Mouse (Mus musculus): Measurements from ENCODE around the gene Pi4kb.

Pi4kb gene

DNA sequence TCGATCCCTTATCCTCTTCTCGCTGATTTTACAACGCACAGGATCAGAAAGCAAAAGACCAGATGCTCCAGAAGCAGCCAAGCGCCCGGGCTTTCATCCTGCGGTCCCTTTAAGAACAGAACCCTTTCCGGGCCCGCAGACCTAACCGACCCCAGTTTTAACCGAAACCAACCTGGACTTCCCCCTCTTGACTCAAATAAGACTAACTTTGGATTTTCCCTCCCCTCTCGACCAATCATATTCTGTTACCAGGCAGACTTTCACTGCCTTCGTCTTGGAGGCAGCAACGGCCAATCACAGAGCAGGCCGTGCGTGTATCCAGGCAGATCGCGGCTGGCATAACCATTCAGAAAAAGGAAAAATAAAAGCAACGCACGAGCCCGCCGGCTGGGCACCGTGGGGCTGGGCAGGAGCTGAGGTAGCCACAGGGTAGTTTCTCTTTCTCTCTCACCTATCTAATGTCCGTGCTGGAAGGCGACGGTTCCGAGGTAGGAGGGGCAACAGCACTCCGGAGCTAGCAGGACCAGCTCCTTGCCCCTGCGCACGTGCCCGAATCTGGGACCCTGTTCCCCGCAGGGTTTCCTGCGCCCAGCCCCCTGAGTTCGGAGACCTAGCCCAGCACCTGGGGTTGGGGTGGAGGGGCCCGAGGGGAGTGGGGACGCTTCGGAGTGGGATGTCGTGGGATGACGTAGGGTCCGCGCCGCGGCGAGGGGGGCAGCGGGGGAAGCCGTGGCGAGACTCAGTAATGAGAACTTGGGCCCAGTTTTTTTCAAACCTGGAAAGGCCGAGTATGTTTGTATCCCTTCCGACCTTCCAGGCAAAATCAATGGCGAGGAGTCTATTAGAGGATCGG, 20.5 kb upstream of the Pi4kb start, which contains the start of gene Rfx5:
Gene Rfx5 (plus strand): TSS at position 312 of the 853 bp plus-strand sequence.
- DNase-seq (ENCODE audit: extremely low read depth, insufficient read length, low spot score) = peak; percentile 94

DNA sequence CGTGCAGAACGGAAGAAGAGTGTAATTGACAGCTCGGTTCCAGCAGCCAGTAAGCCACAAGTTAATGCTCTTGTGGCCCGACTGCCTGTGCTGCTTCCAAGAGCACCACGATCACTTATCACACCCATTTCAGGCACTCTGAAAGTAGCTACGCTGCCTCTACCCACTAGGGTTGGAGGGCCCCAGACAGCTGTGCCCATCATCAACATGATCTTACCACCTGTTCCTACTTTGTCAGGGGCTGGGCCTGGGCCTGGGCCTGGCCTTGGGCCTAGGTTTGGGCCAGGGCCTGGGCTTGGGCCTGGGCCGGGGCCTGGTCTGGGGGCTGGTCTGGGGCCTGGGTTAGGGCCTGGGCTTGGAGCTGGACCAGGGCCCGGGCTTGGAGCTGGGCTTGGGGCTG, 16.2 kb upstream of the Pi4kb start:
- DNase-seq (ENCODE audit: extremely low read depth, insufficient read length, low spot score) = no peak

DNA sequence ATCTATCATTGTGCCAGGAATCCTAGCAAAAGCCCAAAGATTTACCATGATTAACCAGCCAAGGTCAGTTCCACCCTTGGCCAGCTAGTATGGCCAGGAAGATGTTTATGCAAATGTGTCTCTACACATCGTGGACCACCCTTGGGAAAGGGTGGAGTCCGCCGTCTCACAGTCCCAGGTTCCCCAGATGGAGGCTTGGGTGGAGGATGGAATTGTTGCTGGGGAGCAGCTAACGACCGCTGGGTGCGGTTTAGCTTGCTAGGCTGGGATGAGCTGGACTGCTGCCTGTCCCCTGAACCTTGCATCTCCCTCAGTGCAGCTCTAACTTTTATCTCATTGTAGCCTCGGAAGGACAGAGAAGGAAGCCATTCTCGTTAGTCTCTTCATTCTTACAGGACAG, 14.7 kb upstream of the Pi4kb start:
- no peak for DNase-seq (ENCODE audit: extremely low read depth, insufficient read length, low spot score)

DNA sequence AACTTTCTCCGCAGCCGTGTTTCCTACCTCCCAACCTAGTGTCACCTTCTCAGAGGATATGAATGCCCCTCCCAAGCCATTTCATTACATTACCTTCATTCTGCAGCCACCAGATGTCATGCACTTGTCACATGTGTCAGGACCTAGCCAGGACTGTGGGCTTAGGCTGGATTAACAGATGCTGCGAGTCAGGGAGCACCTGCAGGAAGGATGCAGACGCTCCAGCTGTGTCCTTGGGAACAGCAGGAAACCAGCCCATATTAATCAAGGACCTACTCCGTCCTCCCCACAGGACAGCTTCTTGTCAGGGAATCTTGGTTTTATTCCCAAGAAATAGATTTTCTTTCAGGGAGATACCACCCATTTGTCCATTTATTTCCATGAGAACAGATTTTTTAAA, 14.2 kb upstream of the Pi4kb start:
- DNase-seq (ENCODE audit: extremely low read depth, insufficient read length, low spot score) = no peak

DNA sequence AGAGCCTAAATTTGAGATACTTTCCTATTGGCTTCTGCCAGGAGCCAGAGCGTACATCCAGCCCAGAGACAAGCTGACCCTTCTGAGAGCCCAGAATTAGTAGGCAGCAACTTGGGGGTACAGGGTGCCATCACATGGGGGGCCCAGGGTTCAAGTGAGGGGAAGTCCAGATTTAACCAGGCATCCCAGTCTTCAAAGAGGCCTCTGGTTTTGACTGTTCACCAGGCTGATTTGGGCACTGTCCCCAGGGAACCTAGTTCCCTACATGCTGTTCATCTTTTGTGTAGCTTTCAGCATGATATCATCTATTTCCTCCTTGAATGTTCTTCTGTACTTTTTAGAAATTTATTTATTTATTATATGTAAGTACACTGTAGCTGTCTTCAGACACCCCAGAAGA, 9.5 kb upstream of the Pi4kb start:
- no peak for DNase-seq (ENCODE audit: extremely low read depth, insufficient read length, low spot score)

DNA sequence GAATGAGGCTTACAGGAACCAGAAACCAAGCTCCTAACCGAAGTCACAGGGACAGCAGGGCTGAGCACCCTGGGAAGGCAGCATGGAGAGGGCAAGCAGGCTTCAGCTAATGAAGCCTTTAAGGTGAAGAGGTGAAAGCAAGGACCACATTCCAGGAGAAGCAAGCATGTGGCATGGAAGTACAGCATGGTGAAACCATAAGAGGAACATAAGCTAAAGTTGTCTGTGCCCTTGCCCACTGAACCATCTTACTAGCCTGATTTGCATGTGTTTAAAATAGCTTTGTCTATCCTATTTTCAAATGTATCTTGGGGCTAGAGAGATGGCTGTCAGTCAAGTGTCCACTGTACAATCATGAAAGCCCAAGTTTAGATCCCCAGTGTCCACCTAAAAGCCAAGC, 8.7 kb upstream of the Pi4kb start:
- no peak for DNase-seq (ENCODE audit: extremely low read depth, insufficient read length, low spot score)

DNA sequence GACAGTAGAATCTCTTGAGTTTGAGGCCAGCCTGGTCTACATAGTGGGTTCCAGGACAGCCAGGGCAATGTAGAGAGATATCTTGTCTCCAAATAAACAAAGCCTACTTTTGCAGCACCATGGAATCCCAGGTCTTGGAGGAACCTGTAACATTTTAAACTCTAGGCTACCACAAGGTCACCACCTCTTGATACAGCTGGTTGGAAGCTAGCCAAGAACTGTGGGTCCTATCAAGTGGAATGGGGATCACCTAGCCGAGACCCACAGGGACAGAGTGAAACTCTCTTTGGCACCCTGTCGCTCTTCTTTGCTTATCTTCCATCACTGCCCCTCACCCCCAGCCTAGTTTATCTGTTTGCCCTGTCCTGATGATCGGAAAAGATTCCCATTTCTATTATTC, 2.0 kb upstream of the Pi4kb start:
- no peak for DNase-seq (ENCODE audit: extremely low read depth, insufficient read length, low spot score)

DNA sequence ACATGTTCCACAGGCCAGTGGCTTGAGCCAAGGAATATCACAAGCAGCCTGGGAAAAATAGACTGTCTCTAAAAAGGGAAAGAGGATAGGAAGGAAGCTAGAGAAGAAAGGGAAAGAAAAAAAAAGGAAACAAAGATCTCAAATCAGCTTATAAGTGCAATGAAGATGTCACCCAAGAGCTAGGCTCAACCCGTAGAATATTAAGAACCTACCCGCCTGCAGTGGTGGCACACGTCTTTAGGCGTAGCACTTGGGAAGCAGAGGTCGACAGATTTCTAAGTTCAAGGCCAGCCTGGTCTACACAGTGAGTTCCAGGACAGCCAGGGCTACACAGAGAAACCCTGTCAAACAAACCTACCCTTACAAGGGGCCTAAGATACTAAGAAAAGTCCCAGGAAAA, 911 bp upstream of the Pi4kb start:
- no peak for DNase-seq (ENCODE audit: extremely low read depth, insufficient read length, low spot score)

DNA sequence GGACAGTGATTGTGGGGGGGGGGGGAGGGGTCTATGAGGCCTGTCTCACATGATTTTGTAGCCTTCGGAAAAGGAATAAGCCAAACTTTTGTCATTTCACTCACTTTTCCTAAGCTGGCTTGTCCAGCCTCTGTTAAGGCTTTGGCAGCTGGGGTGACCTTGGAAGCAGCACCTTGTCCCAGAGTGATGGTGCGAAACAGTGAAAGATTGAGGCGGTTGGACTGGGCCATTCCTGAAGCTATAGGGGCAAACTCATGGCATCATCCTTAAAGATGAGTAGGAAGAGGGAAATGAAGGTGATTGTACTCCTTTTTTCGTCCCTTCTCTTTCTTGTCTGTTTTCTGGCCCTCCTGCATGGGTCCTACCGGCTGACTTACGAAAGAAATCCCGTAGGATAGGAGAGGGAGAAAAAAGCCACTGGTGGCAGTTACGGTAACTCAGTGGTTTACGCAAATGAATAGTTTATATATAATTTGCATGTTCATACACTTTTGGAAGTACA, 454 bp upstream of the Pi4kb start:
- DNase-seq (ENCODE audit: extremely low read depth, insufficient read length, low spot score) = no peak

DNA sequence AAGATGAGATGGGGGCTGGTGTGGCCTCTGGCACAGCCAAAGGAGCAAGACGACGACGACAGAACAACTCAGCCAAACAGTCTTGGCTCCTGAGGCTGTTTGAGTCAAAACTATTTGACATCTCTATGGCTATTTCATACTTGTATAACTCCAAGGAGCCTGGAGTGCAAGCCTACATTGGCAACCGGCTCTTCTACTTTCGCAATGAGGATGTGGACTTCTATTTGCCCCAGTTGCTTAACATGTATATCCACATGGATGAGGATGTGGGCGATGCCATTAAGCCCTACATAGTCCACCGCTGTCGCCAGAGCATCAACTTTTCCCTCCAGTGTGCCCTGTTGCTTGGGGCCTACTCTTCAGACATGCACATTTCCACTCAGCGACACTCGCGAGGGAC, 9.8 kb downstream of the Pi4kb start:
- no peak for DNase-seq (ENCODE audit: extremely low read depth, insufficient read length, low spot score)

DNA sequence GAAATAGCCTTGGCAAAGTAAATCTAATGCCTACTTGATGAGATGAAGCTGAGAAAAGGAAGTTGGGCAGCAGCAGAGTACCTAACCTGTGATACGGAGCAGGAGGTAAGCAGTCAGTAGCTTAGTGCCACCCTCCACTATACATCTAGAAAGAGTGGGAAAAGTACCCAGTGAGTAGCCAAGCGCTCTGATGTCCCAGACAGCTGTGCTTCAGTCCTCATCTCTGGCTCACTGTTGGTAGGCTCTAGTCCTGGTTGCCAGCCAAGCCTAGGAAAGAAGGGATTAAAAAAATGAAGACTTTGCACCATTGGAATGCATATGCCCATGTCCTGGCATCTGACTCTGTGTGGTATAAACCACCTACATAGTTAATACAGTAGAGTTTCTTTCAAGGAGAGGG, 11.0 kb downstream of the Pi4kb start:
- no peak for DNase-seq (ENCODE audit: extremely low read depth, insufficient read length, low spot score)

DNA sequence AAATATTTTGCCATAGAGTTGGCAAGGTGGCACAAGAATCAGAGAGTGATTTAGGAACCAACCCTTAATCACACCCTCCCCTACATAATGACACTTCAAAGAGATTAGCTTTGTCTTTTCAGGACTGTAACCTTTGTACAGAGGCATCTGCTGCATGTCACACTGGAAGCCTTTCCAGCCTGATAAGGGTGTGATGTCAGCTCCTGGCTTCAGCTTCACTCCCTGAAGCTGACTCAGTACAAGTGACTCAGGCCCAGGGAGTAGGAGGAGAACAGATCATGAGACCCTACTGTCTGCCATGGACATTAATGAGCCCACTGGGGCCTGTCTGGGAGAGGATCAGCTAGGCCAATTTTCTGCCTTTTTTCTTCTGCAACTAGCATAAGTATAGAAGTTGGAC, 13.0 kb downstream of the Pi4kb start:
- peak; percentile 34 for DNase-seq (ENCODE audit: extremely low read depth, insufficient read length, low spot score)

DNA sequence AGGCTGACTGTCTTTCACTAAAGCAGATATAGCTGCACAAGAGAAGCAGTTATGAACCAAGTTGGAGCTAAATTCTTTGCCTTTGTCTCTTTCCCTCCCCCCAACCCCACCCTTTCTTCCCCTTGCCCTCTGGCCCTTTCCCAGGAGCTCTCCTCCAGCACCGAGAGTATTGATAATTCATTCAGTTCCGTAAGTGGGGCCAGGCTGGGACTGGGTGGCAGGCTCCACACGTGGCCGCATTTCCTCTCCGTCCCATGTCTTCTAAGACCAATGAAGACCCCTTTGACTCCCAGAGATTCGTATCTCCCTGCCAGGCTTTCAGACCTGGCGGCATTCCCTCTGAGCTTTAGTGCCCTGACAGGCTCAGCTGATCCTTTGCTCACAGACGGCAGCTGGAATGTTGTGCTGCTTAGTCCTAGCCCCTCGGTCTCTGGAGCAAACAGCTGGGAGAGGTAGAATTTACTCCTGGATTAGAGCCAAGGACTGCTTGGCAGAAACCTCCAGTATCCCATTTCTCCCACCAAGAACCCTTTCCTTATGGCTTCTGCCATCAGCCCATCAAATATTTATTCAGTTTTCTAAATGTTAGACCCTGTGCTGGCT, 14.7 kb downstream of the Pi4kb start:
- DNase-seq (ENCODE audit: extremely low read depth, insufficient read length, low spot score) = no peak

DNA sequence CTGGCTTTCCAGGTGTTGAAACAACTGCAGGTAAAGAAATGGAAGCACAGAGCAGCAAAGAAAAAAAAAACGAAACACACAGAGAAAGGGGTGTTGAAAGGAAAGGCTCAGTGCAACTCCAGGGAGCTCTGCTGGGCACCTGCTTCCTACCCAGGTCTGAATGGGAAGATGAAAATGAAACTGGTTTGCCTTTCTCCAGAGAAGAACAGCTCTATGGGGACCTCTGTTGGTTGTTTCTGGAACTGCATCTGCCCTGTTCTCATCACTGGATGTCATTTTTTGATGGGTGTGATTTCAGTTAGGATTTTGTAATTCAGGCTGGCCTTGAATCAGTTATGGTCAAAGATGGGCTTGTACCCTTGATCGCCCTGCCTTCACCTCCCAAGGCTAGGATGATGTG, 22.4 kb downstream of the Pi4kb start:
- peak; percentile 38 for DNase-seq (ENCODE audit: extremely low read depth, insufficient read length, low spot score)

DNA sequence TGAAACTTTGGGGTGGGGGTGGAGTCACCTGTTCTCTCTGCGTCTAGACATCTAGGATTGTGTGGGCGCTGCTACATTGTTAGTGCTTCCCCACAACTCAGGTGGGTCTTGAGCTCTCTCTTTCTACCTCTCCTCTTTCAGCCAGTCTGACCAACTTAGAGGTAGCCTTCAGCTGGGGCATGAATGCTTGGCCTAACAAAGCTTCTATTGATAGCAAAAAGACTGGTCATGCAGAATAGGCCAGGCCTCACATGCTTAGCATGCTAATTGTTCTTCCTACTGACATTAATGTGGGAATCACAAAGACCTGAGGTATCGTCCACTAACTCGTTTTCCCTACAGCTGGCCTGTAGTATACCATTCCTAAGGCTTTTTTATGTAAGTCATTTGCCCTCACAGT, 28.0 kb downstream of the Pi4kb start:
- no peak for DNase-seq (ENCODE audit: extremely low read depth, insufficient read length, low spot score)

DNA sequence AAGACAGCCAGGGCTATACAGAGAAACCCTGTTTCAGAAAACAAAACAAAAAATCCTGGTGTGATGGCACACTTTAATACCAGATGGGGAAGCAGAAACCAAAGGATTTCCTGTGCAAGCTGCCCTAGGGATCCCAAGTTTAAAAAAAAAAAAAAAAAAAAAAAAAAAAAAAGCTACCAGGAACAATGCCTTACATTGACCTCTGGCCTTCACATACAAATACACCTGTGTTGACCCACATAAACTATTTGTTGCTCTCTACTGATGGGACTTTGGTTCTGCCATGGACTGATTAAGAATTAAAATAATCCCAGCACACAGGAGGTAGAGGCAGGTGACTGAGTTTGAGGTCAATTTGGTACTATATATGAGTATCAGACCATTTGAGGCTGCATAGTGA, 28.7 kb downstream of the Pi4kb start:
- DNase-seq (ENCODE audit: extremely low read depth, insufficient read length, low spot score) = no peak

DNA sequence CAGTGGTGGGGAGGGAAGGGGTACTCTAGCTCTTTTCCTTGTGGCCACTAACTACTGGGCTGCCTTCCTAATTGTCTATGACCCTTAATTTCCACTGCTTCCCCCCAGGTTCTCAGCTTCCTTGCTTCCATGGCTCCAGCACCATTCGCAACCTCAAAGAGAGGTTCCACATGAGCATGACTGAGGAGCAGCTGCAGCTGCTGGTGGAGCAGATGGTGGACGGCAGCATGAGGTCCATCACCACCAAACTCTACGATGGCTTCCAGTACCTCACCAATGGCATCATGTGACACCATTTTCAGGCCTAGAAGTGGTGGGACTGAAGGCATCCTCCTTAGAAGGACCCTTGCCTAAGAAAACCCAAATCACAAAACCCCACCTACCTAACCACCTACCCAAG, 31.1 kb downstream of the Pi4kb start:
- no peak for DNase-seq (ENCODE audit: extremely low read depth, insufficient read length, low spot score)

DNA sequence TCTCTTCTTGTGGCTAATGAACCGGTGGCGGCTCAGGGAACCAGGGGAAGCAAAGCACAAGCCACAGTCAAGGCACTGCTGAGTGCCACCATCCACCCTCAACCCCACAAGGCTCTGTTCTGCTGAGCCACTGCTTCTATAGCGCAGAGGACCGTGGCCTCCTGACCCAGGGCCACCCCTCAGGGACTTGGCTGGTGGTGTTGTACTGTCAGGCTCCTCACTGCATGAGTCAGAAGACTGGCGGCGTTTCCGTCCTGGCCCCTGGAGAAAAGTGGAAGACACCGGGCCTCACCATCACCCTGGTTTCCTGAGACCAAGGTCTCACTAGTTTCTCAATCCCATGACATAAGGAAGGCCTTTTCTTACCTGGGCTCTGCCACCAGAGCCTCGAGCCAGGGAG, 33.2 kb downstream of the Pi4kb start:
- peak; percentile 29 for DNase-seq (ENCODE audit: extremely low read depth, insufficient read length, low spot score)

DNA sequence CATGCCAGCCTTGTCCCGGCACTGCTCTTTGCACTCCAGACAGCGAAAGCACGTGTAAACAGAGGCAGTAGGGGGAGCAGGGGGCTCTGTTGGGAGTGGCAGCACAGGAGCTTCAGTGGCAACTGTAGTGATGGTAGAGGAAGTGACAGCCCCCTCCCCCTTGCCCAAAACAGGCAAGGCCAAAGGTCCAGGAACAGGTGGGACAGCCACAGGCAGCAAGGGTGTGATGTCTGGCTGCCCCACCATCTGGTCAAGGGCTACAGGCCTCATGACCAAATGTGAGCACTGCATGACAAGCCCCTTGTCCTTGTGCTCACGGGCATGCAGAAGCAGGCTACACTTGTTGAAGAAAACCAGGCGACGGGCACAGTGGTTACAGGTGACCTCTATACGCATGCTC, 35.9 kb downstream of the Pi4kb start:
- DNase-seq (ENCODE audit: extremely low read depth, insufficient read length, low spot score) = no peak

DNA sequence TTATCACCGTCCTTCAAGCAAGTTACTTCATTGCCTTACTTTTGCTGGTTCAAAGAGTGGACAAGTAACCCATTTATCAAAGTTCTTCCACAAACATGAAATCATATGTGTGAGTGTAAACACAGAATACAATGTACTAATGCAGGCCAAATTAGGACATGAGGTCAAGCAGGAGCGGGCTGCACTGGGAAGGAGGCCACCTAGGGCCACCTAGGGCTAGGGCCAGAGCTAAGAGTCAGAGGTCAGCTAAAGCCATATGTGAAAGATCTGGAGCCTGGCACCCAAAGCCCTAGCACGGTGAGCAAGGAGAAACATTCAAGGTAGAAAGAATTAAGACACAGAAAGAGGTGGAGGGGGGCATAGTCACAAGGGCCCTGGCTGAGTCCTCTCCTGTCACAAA, 38.5 kb downstream of the Pi4kb start:
- DNase-seq (ENCODE audit: extremely low read depth, insufficient read length, low spot score) = no peak

DNA sequence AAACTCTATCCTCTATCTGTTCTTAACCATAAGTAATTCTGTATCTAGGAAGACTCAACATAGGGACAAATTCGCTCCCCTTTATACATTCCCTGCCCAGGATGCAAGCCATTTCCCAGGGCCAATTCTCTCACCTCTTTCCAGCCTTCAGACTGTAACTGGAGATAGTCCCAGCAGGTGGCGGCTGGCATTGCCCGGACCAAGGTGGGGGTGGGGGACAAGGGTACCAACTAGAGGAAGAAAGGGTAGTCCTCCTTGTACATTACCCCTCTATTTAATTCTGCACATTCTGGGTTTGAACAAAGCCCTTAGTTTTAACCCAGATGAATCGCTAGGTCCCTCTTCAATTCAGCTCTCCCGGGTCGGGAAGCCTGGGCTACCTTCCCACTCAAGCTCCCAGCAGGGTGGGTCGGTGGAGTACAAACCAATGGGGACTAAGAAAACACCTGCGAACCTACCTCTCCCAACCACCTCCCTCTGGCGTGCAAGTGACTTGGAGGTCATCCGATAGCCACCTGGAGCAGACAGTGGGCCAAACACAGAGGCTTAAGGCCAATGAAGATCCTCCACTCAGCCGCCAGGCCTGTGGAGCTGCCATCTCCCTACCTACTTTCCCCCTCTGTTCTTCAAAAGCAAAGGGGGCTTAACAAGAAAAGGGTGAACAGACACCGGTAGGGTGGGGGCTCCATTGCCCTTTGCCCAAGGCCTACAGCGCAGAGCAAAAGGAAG, 39.3 kb downstream of the Pi4kb start:
- DNase-seq (ENCODE audit: extremely low read depth, insufficient read length, low spot score) = peak; percentile 27
